Mouse (Mus musculus): ENCODE results near the gene Acbd5.

- no peak for TF ChIP-seq POLR2A (IDR thresholded peaks at IDR 0.05; ENCODE audit: low read depth, low read length)
- no peak for TF ChIP-seq CTCF (IDR thresholded peaks at IDR 0.05; ENCODE audit: borderline replicate concordance, insufficient read depth, low read length)
These were observed 15.4 kb upstream of the Acbd5 start for GRCm38 (mm10) chr2:23052523-23052922.
